Mouse (Mus musculus) liver, embryonic 12.5 days (tissue): Measurements from ENCODE around the gene Clic1. TPM values are rescaled to one million over a fixed set of nuclear protein-coding genes. Genes with fewer than 3 reads are reported as not detected.
"Not testable (repeated sequence)": the region's sequence is repeated elsewhere in the genome, so short reads cannot be mapped to it uniquely, and the experiment has no call there.

ENCODE experiments used
- ATAC-seq: fragments of 200-750 bp; cut with Nextera tagmentation; 2 replicates; pipeline ENCODE4 v1.8.0; 2017; ENCODE audit warnings: moderate number of reproducible peaks, mild to moderate bottlenecking, moderate library complexity
- H3K27ac ChIP-seq: fragments of 300-500 bp; sonication (generic); 2 replicates; pipeline ENCODE4 v1.5.1; 2016; ENCODE audit warnings: mild to moderate bottlenecking
- H3K27me3 ChIP-seq: fragments of 300-500 bp; sonication (generic); replicated peaks from 2 replicates; pipeline ENCODE4 v1.6.1; 2016; ENCODE audit warnings: mild to moderate bottlenecking, moderate library complexity
- H3K36me3 ChIP-seq: fragments of 300-500 bp; sonication (generic); 2 replicates; pipeline ENCODE4 v1.6.1; 2016; ENCODE audit warnings: mild to moderate bottlenecking, moderate library complexity
- H3K4me1 ChIP-seq: fragments of 300-500 bp; sonication (generic); 2 replicates; pipeline ENCODE4 v1.6.1; 2016
- H3K4me2 ChIP-seq: fragments of 300-500 bp; sonication (generic); 2 replicates; pipeline ENCODE4 v1.6.1; 2016; ENCODE audit warnings: mild to moderate bottlenecking, moderate library complexity
- H3K4me3 ChIP-seq: fragments of 300-500 bp; sonication (generic); 2 replicates; pipeline ENCODE4 v1.5.1; 2016; ENCODE audit warnings: mild to moderate bottlenecking, moderate library complexity
- H3K9ac ChIP-seq: fragments of 300-500 bp; sonication (generic); 2 replicates; pipeline ENCODE4 v1.6.1; 2016; ENCODE audit warnings: mild to moderate bottlenecking, moderate library complexity
- H3K9me3 ChIP-seq: fragments of 300-500 bp; sonication (generic); replicated peaks from 2 replicates; pipeline ENCODE4 v1.6.1; 2016; ENCODE audit warnings: mild to moderate bottlenecking, moderate library complexity
- WGBS: fragments of 180-500 bp; shearing (Covaris S2); methylation state at CpG from one replicate; pipeline ENCODE4 v1.1.7; 2016; ENCODE audit not compliant: insufficient replicate concordance; 5-methylcytosine and 5-hydroxymethylcytosine counted together
- polyA plus RNA-seq: library from polyadenylated mRNA; unstranded; fragments of >200 nt; fragmentation: Nextera tagmentation; extraction: Ambion mirVana; gene quantifications from 2 replicates; pipeline ENCODE4 v1.2.1, GENCODE M21; 2016

Gene Clic1
- polyA plus RNA-seq, 1 experiment from 2014 or later, result 162 TPM

DNA sequence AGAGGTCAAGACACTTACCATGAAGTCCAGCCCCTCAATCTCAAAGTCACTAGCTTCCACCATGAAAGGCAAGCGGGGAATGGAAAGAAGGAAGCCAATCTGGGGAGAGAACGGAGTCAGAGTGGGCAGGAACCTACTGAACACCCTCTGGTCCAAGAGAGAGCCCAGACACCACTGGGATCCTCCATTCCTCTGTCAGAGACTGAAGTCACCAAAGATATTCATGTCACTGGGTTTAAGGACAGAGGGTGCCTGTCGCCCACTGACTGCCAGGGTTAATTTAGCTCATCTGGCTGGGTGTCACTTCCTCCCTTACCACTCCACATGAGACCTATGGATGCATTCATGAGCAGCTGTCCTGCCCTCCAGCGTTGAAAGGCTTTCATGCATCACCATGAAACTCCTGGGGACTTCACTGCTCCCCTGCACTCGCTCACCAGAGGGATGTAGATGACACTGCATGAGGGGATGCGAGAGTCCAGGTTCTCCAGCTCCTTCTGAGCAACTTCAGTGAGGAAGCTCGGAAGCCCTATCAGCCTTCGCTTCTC is 17.4 kb upstream of the Clic1 start:
- Histone ChIP-seq H3K36me3 (no peaks in the 10 kb centered on the region), H3K4me1 (peaks cover 58% of the 10 kb centered on the region), H3K27me3 (0 out of 2 replicates have a peak, but pooled peaks cover 3% of the 10 kb centered on the region), H3K4me2 (no peak overlapping the region), H3K9me3 (no peaks in the 10 kb centered on the region), H3K27ac (no peak overlapping the region), H3K4me3 (no peak overlapping the region), H3K9ac (no peak overlapping the region)
- 60% methylated on average over 8 of the region's 8 CpGs for WGBS
- no peak for ATAC-seq

DNA sequence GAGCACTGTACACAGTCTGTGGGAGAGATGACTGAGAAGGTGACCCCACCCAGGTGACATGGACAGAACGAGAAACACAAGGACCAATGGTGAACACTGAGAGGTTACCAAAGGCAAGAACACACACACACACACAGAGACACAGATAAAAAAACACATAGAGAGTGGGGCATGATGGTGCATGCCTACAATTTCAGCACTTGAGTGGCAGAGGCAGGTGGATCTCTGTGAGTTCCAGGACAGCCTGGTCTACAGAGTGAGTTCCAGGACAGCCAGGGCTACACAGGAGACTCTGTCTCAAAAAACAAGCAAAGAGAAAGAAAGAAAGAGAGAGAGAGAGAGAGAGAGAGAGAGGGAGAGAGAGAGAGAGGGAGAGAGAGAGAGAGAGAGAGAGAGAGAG is 16.1 kb upstream of the Clic1 start:
- not testable (repeated sequence) for H3K9me3 ChIP-seq, H3K27me3 ChIP-seq, H3K9ac ChIP-seq, H3K4me2 ChIP-seq, H3K4me3 ChIP-seq, H3K36me3 ChIP-seq, H3K27ac ChIP-seq, ATAC-seq
- 63% methylated on average over 1 of the region's 1 CpGs for WGBS
- H3K4me1 ChIP-seq, result peaks cover 45% of the 10 kb centered on the region

DNA sequence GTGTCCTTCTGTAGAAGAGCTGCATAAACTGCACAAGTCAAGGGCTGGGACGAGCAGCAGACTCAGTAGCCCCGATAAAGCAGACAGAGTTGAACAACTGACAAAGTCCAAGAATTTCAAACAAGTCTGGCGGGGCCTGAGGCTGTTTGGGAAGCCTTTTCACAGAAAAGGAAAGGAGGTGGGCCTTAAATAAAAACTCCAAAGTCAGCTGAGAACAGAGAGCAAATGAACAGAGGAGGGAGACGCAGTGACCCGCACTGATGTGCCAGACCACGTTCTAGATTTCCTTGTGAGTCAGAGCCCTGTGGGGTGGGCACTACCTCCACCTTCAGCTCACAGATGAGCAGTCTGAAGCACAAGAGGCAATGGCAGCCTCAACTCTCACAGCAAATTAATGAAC is 14.9 kb upstream of the Clic1 start:
- WGBS, result 66% methylated on average over 6 of the region's 6 CpGs
- H3K4me2 ChIP-seq, result no peak overlapping the region
- ATAC-seq, result no peak
- H3K36me3 ChIP-seq, result no peaks in the 10 kb centered on the region
- H3K4me1 ChIP-seq, result peaks cover 43% of the 10 kb centered on the region
- no peak overlapping the region for H3K9ac ChIP-seq
- no peak overlapping the region for H3K4me3 ChIP-seq
- no peaks in the 10 kb centered on the region for H3K9me3 ChIP-seq
- H3K27ac ChIP-seq, result 0 out of 2 replicates have a peak overlapping the region, but pooled peaks have one; percentile 23
- H3K27me3 ChIP-seq, result 0 out of 2 replicates have a peak, but pooled peaks cover 3% of the 10 kb centered on the region

DNA sequence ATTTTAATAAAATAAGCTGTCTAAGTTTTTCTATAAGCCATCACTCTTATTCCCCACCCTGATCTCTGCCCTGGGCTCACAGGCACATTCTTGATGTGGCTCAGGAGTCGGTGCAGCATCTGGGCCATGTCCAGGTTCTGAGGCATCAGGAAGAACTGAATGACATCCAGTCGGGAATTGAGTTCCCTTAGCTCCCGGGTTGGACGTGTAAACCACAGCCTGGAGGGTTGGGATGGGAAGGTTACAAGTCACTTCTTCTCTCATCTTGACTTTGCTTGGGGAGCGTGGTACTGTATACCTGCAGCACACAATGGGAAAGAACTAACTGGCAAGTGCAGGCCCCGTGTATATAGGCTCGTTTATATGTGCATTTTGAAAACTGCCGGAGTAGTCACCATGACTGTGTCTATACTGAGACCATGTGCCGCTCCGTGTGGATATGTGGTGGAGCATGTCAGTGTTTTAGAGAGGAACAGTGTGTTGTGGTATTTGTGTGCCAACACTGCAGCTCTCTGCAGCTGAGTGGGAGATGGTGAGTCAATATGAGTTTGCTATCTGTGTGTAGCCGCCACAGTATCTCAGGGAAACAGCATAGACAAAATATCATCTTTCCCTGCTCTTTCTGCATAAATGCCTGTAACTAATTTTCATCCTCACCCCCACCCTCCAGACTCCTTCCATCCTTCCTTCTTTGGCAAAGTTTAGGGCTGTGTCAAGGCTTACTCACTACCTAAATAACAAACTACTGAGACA is 10.5 kb upstream of the Clic1 start:
- WGBS, result 76% methylated on average over 11 of the region's 11 CpGs
- ATAC-seq, result 0 out of 2 replicates have a peak, but pooled peaks have one; percentile 24

DNA sequence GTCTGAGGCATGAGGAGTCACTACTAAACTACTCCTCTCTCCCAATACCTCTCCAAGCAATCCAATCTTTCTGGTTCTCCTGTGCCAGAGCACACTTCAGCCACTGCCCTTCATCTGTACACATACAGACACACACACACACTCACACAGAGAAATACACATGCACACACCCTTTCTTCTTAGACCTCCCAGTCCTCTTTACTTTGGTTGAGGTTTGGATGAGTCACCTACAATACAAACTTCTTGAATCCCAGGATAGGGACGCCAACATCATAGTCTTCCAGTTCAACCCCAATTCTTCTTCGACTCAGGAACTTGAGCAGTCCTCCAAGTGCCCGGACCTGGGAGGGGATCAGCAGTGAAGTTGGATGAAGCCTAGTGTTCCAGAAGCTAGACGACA is 6.0 kb upstream of the Clic1 start:
- Histone ChIP-seq H3K4me1 (peaks cover 84% of the 10 kb centered on the region), H3K27ac (peak overlapping the region; percentile 94), H3K27me3 (no peaks in the 10 kb centered on the region), H3K9me3 (no peaks in the 10 kb centered on the region), H3K4me2 (peak overlapping the region; percentile 98; the same call in 1 of the 2 replicates), H3K9ac (no peak overlapping the region), H3K4me3 (no peak overlapping the region), H3K36me3 (no peaks in the 10 kb centered on the region)
- 69% methylated on average over 4 of the region's 4 CpGs for WGBS
- no peak for ATAC-seq

More for the DNA sequence above, 10.5 kb upstream of the Clic1 start:
- H3K27me3 ChIP-seq, result no peaks in the 10 kb centered on the region
- no peak overlapping the region for H3K4me3 ChIP-seq
- no peak overlapping the region for H3K27ac ChIP-seq
- H3K9ac ChIP-seq, result no peak overlapping the region
- no peak overlapping the region for H3K4me2 ChIP-seq
- H3K36me3 ChIP-seq, result no peaks in the 10 kb centered on the region
- no peaks in the 10 kb centered on the region for H3K9me3 ChIP-seq
- H3K4me1 ChIP-seq, result peaks cover 48% of the 10 kb centered on the region

DNA sequence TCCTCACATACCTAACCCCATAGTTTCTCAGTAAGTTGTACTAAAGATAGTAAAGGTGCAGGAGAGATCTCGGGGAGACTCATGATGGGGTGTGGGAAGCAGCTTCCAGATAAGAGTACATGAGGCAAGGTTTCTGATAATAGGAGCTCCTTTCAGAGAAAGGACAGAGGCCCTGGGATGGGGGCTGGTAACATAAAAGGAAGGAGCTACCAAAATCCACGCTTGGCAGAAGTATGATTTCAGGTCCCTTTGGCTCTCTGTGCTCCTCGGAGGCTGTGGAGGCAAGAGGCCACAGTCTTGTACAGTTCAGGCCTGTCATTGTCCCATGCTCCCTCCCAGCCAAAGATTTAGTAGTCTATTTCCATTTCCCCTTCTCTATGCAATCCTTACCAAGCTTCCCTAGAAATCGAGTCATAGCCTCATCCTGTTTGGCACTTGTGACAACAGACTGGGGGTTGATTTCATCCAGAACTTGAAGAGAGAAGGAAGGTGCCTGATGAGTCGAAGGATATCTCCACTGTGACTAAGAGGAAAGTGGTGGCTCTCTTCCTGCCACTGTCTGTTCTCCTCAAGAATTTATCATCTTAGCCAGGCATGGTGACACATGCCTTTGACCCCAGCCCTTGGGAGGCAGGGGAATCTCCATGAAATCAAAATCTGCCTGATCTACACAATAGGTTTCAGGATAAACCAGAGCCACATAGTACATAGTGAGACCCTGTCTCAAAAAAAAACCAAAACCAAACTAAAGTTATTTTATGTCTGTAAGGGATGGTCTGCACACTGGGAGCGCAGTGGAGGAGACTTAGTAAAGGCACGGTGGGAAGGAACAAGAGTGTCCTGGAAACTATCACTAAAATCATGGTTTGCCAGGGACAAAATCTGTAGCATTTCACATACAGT is 4.6 kb upstream of the Clic1 start:
- no peaks in the 10 kb centered on the region for H3K9me3 ChIP-seq
- H3K27me3 ChIP-seq, result no peaks in the 10 kb centered on the region
- H3K4me2 ChIP-seq, result peak overlapping the region; percentile 98
- no peaks in the 10 kb centered on the region for H3K36me3 ChIP-seq
- 26% methylated on average over 7 of the region's 7 CpGs for WGBS
- H3K9ac ChIP-seq, result peak overlapping the region; percentile 89
- peak overlapping the region; percentile 94 for H3K27ac ChIP-seq
- peak overlapping the region; percentile 70 for H3K4me3 ChIP-seq
- ATAC-seq, result peak; percentile 58
- H3K4me1 ChIP-seq, result peaks cover 85% of the 10 kb centered on the region

DNA sequence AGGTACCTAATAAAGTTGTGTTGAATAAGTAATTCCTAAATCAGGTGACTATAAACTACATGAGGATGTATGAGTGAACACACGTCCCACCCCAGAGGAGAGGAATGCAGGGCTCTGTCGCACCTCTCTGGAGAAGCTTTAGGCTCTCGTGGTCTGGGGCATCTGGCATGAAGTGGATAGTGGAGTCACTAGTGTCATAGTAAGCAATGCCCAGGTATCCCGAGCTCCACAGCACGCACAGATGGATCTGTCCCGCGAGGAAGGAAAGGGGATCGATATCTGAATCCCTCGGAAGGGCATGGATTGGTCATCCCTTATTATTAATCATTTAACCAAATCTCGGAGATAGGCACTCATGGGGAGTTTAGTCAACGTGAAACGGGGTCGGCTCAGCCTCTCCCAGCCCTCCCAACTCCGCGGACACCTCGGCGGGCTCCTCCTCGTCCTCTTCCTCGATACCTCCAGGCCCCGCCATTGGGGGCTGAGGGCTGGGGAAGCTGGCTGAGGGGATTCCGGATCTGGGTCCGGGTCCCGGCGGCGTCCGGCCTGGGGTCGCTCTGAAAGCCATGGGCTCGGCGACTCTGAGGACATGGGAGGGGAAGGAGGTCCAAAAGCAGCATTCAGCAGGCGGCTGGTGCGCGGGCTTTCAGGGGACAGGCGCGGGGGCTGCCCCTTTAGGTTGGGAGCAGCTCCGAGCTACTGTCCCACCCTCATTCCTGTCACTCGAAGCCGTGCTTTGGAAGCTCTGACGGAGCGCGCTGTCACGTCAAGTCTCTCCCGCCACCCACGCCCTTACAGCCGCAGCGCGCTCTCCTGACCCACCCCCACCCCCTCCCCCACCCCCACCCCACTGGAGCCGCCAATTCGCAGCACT is 3.7 kb upstream of the Clic1 start:
- peak overlapping the region; percentile 98 for H3K4me2 ChIP-seq
- H3K4me1 ChIP-seq, result peaks cover 85% of the 10 kb centered on the region
- peak overlapping the region; percentile 70 for H3K4me3 ChIP-seq
- ATAC-seq, result no peak
- WGBS, result 3% methylated on average over 48 of the region's 48 CpGs
- H3K27ac ChIP-seq, result peak overlapping the region; percentile 94
- H3K27me3 ChIP-seq, result no peaks in the 10 kb centered on the region
- H3K9ac ChIP-seq, result peak overlapping the region; percentile 89
- H3K36me3 ChIP-seq, result no peaks in the 10 kb centered on the region
- H3K9me3 ChIP-seq, result no peaks in the 10 kb centered on the region

DNA sequence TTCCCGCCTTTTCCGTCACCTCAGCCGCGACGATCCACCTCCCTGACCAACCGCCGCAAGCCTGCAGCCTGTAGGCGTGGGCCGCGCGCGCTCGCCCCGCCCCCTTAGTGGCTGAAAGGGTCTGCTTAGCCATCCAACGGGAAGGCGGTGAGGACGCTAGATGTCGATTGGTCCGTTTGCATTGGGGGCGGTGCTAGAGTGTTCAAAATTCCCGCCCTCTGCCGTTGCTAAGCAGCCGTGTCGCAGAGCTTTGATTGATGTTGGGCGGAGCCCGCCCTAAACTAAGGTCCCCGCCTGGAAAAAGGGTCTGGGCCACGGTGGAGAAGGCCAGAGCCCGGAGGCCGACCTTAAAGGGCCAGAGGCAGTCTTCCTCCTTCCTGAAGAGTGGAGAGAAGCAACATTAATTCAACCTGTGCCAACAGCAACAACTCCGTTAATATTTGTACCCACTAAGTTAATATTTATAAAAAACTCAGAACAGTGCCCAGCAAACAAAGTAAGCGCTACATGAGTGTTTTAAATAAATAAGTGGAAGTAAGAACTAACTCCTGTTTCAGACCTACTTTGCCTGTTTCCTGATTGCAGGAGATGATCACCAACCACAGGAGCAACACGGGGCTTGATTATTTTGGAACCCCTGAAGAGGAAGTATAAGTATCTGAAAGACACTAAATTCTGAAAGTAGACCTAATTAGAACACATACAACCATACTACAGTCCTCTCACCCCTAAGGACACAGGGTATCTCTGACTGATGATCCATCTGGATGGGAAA is 2.9 kb upstream of the Clic1 start, which contains the start of gene Msh5:
Msh5 (minus strand) TSS at position 65 of the 775 bp plus-strand sequence.
- Histone ChIP-seq H3K9me3 (no peaks in the 10 kb centered on the region), H3K4me3 (peak within 1 kb of the TSS; percentile 70), H3K36me3 (no peaks in the 10 kb centered on the region), H3K27me3 (no peaks in the 10 kb centered on the region), H3K4me2 (peak within 1 kb of the TSS; percentile 98), H3K9ac (peak within 1 kb of the TSS; percentile 92), H3K27ac (peak within 1 kb of the TSS; percentile 94), H3K4me1 (peaks cover 86% of the 10 kb centered on the region)
- peak; percentile 88 for ATAC-seq
- 2% methylated on average over 33 of the region's 33 CpGs for WGBS

DNA sequence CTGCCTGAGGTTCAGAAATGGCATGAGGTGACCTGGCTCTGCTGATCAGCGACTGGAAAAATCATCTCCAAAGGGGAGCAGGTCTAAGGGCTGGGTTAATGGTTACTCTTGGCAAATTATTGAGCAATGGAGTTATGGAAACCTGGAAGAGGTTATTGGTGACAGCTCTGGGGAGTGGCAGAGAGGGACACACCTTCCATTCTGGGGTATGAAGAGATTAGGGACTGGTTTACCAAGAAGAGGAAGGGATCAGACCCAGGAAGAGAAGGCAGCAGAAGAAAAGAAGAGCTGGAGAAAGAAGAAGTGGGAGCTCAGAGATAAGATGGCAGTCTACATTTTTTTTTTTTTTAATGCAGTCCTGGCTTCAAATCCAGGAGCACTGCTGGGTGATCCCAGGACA is 2.1 kb upstream of the Clic1 start:
- H3K9me3 ChIP-seq, result no peaks in the 10 kb centered on the region
- H3K36me3 ChIP-seq, result peaks cover 7% of the 10 kb centered on the region
- peak overlapping the region; percentile 70 for H3K4me3 ChIP-seq
- 4% methylated on average over 1 of the region's 1 CpGs for WGBS
- peak overlapping the region; percentile 98 for H3K4me2 ChIP-seq
- H3K27ac ChIP-seq, result peak overlapping the region; percentile 94
- H3K27me3 ChIP-seq, result no peaks in the 10 kb centered on the region
- H3K4me1 ChIP-seq, result peaks cover 89% of the 10 kb centered on the region
- peak overlapping the region; percentile 92 for H3K9ac ChIP-seq
- no peak for ATAC-seq

DNA sequence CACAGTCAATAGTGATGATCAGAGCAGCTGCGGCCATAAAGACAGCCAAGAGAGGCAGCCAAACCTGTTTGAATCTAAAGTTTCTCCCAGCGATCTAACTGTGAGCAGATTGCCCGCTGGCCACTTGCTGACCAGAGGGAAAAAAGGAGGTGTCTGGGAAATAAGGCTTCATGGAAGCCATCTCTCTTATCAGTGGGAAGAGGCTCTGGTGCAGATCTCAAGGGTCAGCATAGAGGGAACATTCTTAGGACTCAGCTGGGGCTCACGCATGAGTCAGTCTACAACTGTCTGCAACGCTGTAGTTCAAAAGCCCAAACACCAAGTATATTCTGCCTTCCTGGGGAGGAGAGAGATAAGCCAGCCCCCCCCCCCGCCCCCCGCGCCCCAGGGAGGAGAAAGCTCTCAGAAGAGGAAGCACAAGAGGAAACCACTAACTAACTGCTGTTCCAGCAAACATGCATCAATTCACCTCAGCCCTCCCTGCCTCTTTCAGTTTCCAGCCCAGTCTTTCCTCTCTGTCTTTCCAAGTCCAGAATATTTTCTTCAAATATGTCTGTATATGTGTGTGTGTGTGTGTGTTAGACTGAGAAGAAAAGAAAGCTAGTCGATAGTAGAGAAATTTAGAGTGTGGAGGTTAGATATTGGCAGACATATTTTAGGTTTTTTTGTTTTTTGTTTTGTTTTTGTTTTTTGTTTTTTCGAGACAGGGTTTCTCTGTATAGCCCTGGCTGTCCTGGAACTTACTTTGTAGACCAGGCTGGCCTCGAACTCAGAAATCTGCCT is 1.4 kb upstream of the Clic1 start:
- WGBS, result 4% methylated on average over 11 of the region's 11 CpGs
- Histone ChIP-seq H3K36me3 (peaks cover 14% of the 10 kb centered on the region), H3K4me1 (peaks cover 88% of the 10 kb centered on the region), H3K9me3 (no peaks in the 10 kb centered on the region), H3K4me3 (peak overlapping the region; percentile 70), H3K27ac (peak overlapping the region; percentile 94), H3K4me2 (peak overlapping the region; percentile 98), H3K9ac (peak overlapping the region; percentile 92), H3K27me3 (no peaks in the 10 kb centered on the region)
- ATAC-seq, result no peak
